27 mouse cellular contexts compared by ENCODE assay signal in the genomic region with DNA sequence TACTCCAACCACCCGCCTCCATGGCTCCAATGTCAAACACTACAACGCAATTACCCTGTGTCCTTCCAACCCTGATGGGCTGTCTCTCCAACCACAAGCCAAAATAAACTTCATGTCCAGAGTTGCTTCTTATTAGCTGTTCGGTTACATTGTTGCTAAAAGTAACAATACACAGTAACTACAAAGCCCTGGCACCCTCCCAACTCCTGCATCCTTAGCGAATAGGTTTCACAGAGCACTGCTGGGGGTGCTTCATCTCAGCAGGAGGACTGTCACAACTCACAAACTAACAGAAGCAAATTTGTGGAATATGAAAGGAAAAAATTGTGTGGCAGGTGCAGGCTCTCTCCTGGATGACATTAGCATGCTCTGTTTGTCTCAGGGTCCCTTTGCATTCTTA.
DNase-seq lines count a peak whose midpoint lies in the region; ATAC-seq and TF ChIP-seq lines count a peak whose summit lies in the region.
"Had no signal": no experiment of that assay in that cellular context is flagged by ENCODE, and none has a peak within 500 bp of the region (broad histone marks: within the 10 kb centered on the region; RNA-seq: fewer than 3 reads in every experiment).

No protein-coding gene starts in this region.

- no peak for TF ChIP-seq EP300 in lung, postnatal 0 days (IDR thresholded peaks at IDR 0.05)

- no peak overlapping the region for H3K4me3 ChIP-seq in lung, postnatal 0 days (ENCODE audit: low read depth, low read length)
- H3K4me3 ChIP-seq: embryonic facial prominence, embryonic 10.5 days; embryonic facial prominence, embryonic 15.5 days; forebrain, embryonic 12.5 days; heart, embryonic 12.5 days; hindbrain, embryonic 15.5 days; lung, embryonic 15.5 days had no signal

- H3K27me3 ChIP-seq in lung, postnatal 0 days (replicated peaks; ENCODE audit: insufficient read depth, low read length), result no peaks in the 10 kb centered on the region
- H3K27me3 ChIP-seq: embryonic facial prominence, embryonic 15.5 days; forebrain, embryonic 12.5 days; heart, embryonic 12.5 days; hindbrain, embryonic 15.5 days; lung, embryonic 15.5 days had no signal

- DNase-seq in heart, postnatal 4 days, result peak; percentile 5
- DNase-seq in heart, adult 9 months (ENCODE audit: low spot score in 2 of 2), result no peak
- DNase-seq in lung, postnatal 10 days, result peak; percentile 9
- DNase-seq in lung, postnatal 0 days (ENCODE audit: low spot score), result no peak
- peak; percentile 15 for DNase-seq in right cerebral cortex, postnatal 4 days
- no peak for DNase-seq in right cerebral cortex, postnatal 36 days (ENCODE audit: low spot score in 2 of 2)
- DNase-seq in layer of hippocampus, postnatal 14 days (ENCODE audit: low spot score in 2 of 2), result no peak
- DNase-seq: adrenal gland, postnatal 14 days; forebrain, postnatal 0 days; gastrocnemius, postnatal 25 days; heart, adult 18-20 months; kidney, adult 18-20 months; kidney, postnatal 4 days; layer of hippocampus, postnatal 36 days; liver; midbrain, embryonic 14.5 days; spleen, adult 18-20 months; thymus, postnatal 4 days had no signal

- H3K36me3 ChIP-seq in lung, postnatal 0 days (ENCODE audit: insufficient read depth, low read length), result no peaks in the 10 kb centered on the region
- H3K36me3 ChIP-seq: embryonic facial prominence, embryonic 10.5 days; embryonic facial prominence, embryonic 15.5 days; forebrain, embryonic 12.5 days; heart, embryonic 12.5 days; hindbrain, embryonic 15.5 days; lung, embryonic 15.5 days had no signal

- no peaks in the 10 kb centered on the region for H3K4me1 ChIP-seq in lung, postnatal 0 days (ENCODE audit: insufficient read depth, low read depth, low read length)
- H3K4me1 ChIP-seq: embryonic facial prominence, embryonic 10.5 days; embryonic facial prominence, embryonic 15.5 days; forebrain, embryonic 12.5 days; heart, embryonic 12.5 days; hindbrain, embryonic 15.5 days; lung, embryonic 15.5 days had no signal

- no peak for TF ChIP-seq CTCF in lung, postnatal 0 days (IDR thresholded peaks at IDR 0.05)

- H3K9me3 ChIP-seq in lung, postnatal 0 days (ENCODE audit: low read length), result no peaks in the 10 kb centered on the region
- H3K9me3 ChIP-seq: embryonic facial prominence, embryonic 10.5 days; embryonic facial prominence, embryonic 15.5 days; forebrain, embryonic 12.5 days; heart, embryonic 12.5 days; hindbrain, embryonic 15.5 days; lung, embryonic 15.5 days had no signal

- H3K4me2 ChIP-seq in lung, postnatal 0 days (replicated peaks; ENCODE audit: low read depth, low read length), result no peak overlapping the region
- H3K4me2 ChIP-seq: embryonic facial prominence, embryonic 15.5 days; forebrain, embryonic 12.5 days; heart, embryonic 12.5 days; hindbrain, embryonic 15.5 days; lung, embryonic 15.5 days had no signal

- ATAC-seq in lung, postnatal 0 days, result no peak
- ATAC-seq: CD4-positive, CD25-positive, alpha-beta regulatory T cell, adult 4 months; forebrain, postnatal 0 days had no signal

- WGBS in lung, postnatal 0 days, result 66% methylated on average over 4 of the region's 4 CpGs

- no peak overlapping the region for H3K27ac ChIP-seq in lung, postnatal 0 days (ENCODE audit: low read length)
- H3K27ac ChIP-seq: embryonic facial prominence, embryonic 10.5 days; embryonic facial prominence, embryonic 15.5 days; forebrain, embryonic 12.5 days; hindbrain, embryonic 15.5 days; liver, embryonic 14.5 days; lung, embryonic 15.5 days; stomach, postnatal 0 days had no signal

- H3K9ac ChIP-seq in lung, postnatal 0 days (replicated peaks; ENCODE audit: low read depth), result no peak overlapping the region
- H3K9ac ChIP-seq: embryonic facial prominence, embryonic 15.5 days; forebrain, embryonic 12.5 days; forebrain, postnatal 0 days; heart, embryonic 12.5 days; hindbrain, embryonic 15.5 days; liver, embryonic 14.5 days; lung, embryonic 15.5 days had no signal

Comparison
In these comparisons a context has a peak if more than half of its experiments do, and no peak if none do; other contexts are left out.
1. DNase-seq: peak in heart, postnatal 4 days (single experiment), lung, postnatal 10 days (single experiment) and right cerebral cortex, postnatal 4 days (single experiment); none in heart, adult 9 months (0 of 2), lung, postnatal 0 days (single experiment), right cerebral cortex, postnatal 36 days (0 of 2) and layer of hippocampus, postnatal 14 days (0 of 2).